Mouse (Mus musculus): ENCODE results near the gene Kmo. TPM values are rescaled to one million over a fixed set of nuclear protein-coding genes. Genes with fewer than 3 reads are reported as not detected.
A peak's percentile ranks its signal among the peaks of the same experiment; 100 is the strongest.

Kmo gene
- polyA plus RNA-seq, 1 experiment from 2014 or later = 0.31 TPM

- peaks cover 54% of the 10 kb centered on the region for H3K36me3 ChIP-seq (replicated peaks; ENCODE audit: control insufficient read depth, insufficient read depth)
- ATAC-seq (ENCODE audit: low FRiP score) (0 out of 2 replicates have a peak, but pooled peaks have one; percentile 28), DNase-seq (ENCODE audit: low spot score) (no peak)
- 94% methylated on average over 11 of the region's 11 CpGs for WGBS
- no peaks in the 10 kb centered on the region for H3K9me3 ChIP-seq (ENCODE audit: control insufficient read depth, low read length)
- H3K4me1 ChIP-seq (replicated peaks; ENCODE audit: control insufficient read depth, insufficient read depth, low read length) = no peaks in the 10 kb centered on the region
- H3K4me3 ChIP-seq (replicated peaks; ENCODE audit: low read length) = no peak overlapping the region
- no peak overlapping the region for H3K27ac ChIP-seq
- no peak overlapping the region for H3K4me2 ChIP-seq (replicated peaks)
- no peaks in the 10 kb centered on the region for H3K27me3 ChIP-seq (ENCODE audit: control insufficient read depth, insufficient read depth, low read length)
- H3K9ac ChIP-seq = no peak overlapping the region
Observed at GRCm38 (mm10) chr1:175602231-175602630, 17.9 kb upstream of the Kmo start.

DNA sequence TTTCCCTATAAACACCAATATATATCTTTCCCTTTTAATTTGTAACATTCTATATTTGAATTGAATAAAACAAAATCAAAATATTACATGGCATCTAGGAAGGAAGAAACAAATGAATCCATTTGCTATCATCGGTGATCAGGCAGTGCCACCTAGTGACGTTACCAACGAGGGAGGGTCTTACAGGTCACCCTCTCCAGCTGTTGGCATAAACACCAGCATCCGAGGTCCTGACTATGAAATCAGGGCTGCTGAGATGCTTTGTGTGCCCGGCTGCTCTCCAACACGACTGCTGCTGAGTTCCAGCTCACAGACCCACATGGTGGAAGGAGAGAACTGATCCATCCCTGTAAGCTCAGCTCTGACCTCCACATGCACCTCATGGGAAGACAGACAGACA is 16.8 kb upstream of the Kmo start:
- Histone ChIP-seq H3K27ac (no peak overlapping the region), H3K36me3 (replicated peaks; ENCODE audit: control insufficient read depth, insufficient read depth) (peaks cover 65% of the 10 kb centered on the region), H3K9ac (no peak overlapping the region), H3K4me1 (replicated peaks; ENCODE audit: control insufficient read depth, insufficient read depth, low read length) (no peaks in the 10 kb centered on the region), H3K4me2 (replicated peaks) (no peak overlapping the region), H3K4me3 (replicated peaks; ENCODE audit: low read length) (no peak overlapping the region), H3K27me3 (ENCODE audit: control insufficient read depth, insufficient read depth, low read length) (no peaks in the 10 kb centered on the region), H3K9me3 (ENCODE audit: control insufficient read depth, low read length) (no peaks in the 10 kb centered on the region)
- 0 out of 2 replicates have a peak, but pooled peaks have one; percentile 43 for ATAC-seq (ENCODE audit: low FRiP score)
- WGBS = 73% methylated on average over 6 of the region's 6 CpGs
- peak; percentile 67 for DNase-seq (ENCODE audit: low spot score)

- H3K36me3 ChIP-seq (replicated peaks; ENCODE audit: control insufficient read depth, insufficient read depth) = peaks cover 83% of the 10 kb centered on the region
- ATAC-seq (ENCODE audit: low FRiP score) (no peak), DNase-seq (ENCODE audit: low spot score) (no peak)
- H3K4me2 ChIP-seq (replicated peaks) = no peak overlapping the region
- no peak overlapping the region for H3K9ac ChIP-seq
- H3K9me3 ChIP-seq (ENCODE audit: control insufficient read depth, low read length) = no peaks in the 10 kb centered on the region
- 95% methylated on average over 6 of the region's 6 CpGs for WGBS
- no peaks in the 10 kb centered on the region for H3K27me3 ChIP-seq (ENCODE audit: control insufficient read depth, insufficient read depth, low read length)
- H3K27ac ChIP-seq = no peak overlapping the region
- H3K4me3 ChIP-seq (replicated peaks; ENCODE audit: low read length) = no peak overlapping the region
- H3K4me1 ChIP-seq (replicated peaks; ENCODE audit: control insufficient read depth, insufficient read depth, low read length) = no peaks in the 10 kb centered on the region
Observed at GRCm38 (mm10) chr1:175607308-175607707, 12.9 kb upstream of the Kmo start.

DNA sequence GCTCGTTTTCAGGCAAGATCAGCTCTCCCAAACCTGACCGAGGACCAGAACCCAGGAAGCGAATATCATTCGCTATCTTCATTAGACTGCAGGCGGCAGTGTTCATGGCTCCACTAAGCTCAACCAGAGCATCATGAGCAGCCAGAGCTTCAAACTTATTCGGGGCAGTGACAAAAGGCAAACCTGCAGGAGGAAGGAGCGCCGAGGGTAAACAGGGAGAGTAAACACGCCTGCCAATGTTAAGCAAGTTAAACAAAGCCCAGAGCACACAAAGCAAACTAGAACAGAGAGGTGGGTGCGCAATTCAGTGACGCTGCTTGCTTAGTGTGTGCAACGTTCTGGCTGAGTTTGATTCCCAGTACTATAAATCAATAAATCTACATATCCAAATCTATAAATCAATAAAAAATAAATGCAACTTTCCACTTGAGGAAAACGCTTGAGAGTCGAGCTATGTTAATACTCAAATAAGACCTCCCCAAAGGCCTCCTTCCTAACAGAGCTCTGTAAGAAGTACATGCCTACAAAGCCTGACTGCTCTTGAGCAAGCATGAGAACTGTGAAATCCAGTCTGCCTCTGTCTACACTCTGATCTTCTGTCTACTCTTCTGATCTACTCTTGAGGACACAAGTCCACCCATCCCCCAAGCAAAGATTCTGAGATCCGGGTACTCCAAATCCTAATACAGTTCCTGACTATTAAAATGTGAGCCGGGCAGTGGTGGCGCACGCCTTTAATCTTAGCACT is 12.2 kb upstream of the Kmo start:
- Histone ChIP-seq H3K9me3 (ENCODE audit: control insufficient read depth, low read length) (no peaks in the 10 kb centered on the region), H3K27me3 (ENCODE audit: control insufficient read depth, insufficient read depth, low read length) (no peaks in the 10 kb centered on the region)
- WGBS = 92% methylated on average over 18 of the region's 18 CpGs

GRCm38 (mm10) chr1:175608708-175609107 is 11.5 kb upstream of the Kmo start:
- H3K4me2 ChIP-seq (replicated peaks) = no peak overlapping the region
- H3K4me3 ChIP-seq (replicated peaks; ENCODE audit: low read length) = no peak overlapping the region
- no peak for ATAC-seq (ENCODE audit: low FRiP score)
- no peak overlapping the region for H3K27ac ChIP-seq
- H3K9ac ChIP-seq = no peak overlapping the region
- peaks cover 88% of the 10 kb centered on the region for H3K36me3 ChIP-seq (replicated peaks; ENCODE audit: control insufficient read depth, insufficient read depth)
- H3K4me1 ChIP-seq (replicated peaks; ENCODE audit: control insufficient read depth, insufficient read depth, low read length) = no peaks in the 10 kb centered on the region
- no peak for DNase-seq (ENCODE audit: low spot score)
- H3K27me3 ChIP-seq (ENCODE audit: control insufficient read depth, insufficient read depth, low read length) = no peaks in the 10 kb centered on the region
- WGBS = 97% methylated on average over 3 of the region's 3 CpGs
- no peaks in the 10 kb centered on the region for H3K9me3 ChIP-seq (ENCODE audit: control insufficient read depth, low read length)

More for the DNA sequence above, 12.2 kb upstream of the Kmo start:
- no peaks in the 10 kb centered on the region for H3K4me1 ChIP-seq (replicated peaks; ENCODE audit: control insufficient read depth, insufficient read depth, low read length)
- H3K9ac ChIP-seq = no peak overlapping the region
- ATAC-seq (ENCODE audit: low FRiP score) (no peak), DNase-seq (ENCODE audit: low spot score) (no peak)
- peaks cover 85% of the 10 kb centered on the region for H3K36me3 ChIP-seq (replicated peaks; ENCODE audit: control insufficient read depth, insufficient read depth)
- no peak overlapping the region for H3K4me3 ChIP-seq (replicated peaks; ENCODE audit: low read length)
- H3K4me2 ChIP-seq (replicated peaks) = no peak overlapping the region
- H3K27ac ChIP-seq = no peak overlapping the region

DNA sequence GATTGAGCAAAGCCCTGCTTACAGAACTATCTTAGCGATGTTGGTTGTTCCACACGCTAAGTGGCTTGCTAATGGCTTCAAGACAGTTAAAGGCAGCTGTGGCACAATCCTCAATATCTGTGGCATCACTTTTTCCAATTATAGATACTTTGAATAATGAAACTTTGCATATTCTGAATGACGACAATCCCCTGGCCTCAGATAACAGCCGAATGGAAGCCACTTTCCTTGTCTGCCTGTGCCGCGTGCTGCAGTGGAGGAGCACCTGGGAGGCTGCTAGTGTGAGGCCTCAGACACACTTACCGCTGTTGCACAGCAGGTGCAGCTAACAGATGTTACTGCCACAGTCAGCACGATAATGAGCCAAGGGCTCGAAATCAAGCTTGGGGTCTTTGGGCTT is 5.2 kb upstream of the Kmo start:
- Histone ChIP-seq H3K27me3 (ENCODE audit: control insufficient read depth, insufficient read depth, low read length) (no peaks in the 10 kb centered on the region), H3K36me3 (replicated peaks; ENCODE audit: control insufficient read depth, insufficient read depth) (peaks cover 87% of the 10 kb centered on the region), H3K9ac (no peak overlapping the region), H3K9me3 (ENCODE audit: control insufficient read depth, low read length) (no peaks in the 10 kb centered on the region), H3K4me3 (replicated peaks; ENCODE audit: low read length) (no peak overlapping the region), H3K4me2 (replicated peaks) (no peak overlapping the region), H3K27ac (no peak overlapping the region), H3K4me1 (replicated peaks; ENCODE audit: control insufficient read depth, insufficient read depth, low read length) (no peaks in the 10 kb centered on the region)
- ATAC-seq (ENCODE audit: low FRiP score) (no peak), DNase-seq (ENCODE audit: low spot score) (no peak)
- 94% methylated on average over 9 of the region's 9 CpGs for WGBS

DNA sequence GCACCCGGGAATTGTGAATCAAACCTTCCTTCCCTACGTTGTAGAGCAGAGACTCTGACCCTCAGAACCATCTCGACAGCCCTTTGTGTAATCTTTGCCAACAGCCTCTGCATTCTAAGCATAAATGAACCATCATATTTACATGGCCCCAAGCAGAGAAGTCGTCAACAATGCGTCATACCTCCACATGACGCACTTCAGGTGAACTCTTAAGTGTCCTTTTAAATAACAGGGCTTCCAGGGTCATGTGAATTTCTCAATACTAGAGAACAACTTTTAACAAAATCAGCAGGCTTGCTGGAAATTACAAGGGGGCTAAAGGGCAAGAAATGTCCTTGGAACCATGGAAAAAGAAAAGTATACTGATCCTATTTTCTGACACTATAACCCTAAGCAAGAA is 3.5 kb downstream of the Kmo start:
- no peak overlapping the region for H3K4me3 ChIP-seq (replicated peaks; ENCODE audit: low read length)
- no peak for ATAC-seq (ENCODE audit: low FRiP score)
- peaks cover 8% of the 10 kb centered on the region; the same call in 1 of the 2 replicates for H3K36me3 ChIP-seq (replicated peaks; ENCODE audit: control insufficient read depth, insufficient read depth)
- H3K4me2 ChIP-seq (replicated peaks) = no peak overlapping the region
- H3K4me1 ChIP-seq (replicated peaks; ENCODE audit: control insufficient read depth, insufficient read depth, low read length) = peaks cover 8% of the 10 kb centered on the region
- no peak overlapping the region for H3K9ac ChIP-seq
- H3K27ac ChIP-seq = no peak overlapping the region
- 87% methylated on average over 6 of the region's 6 CpGs for WGBS
- no peak for DNase-seq (ENCODE audit: low spot score)
- H3K9me3 ChIP-seq (ENCODE audit: control insufficient read depth, low read length) = no peaks in the 10 kb centered on the region
- no peaks in the 10 kb centered on the region for H3K27me3 ChIP-seq (ENCODE audit: control insufficient read depth, insufficient read depth, low read length)

GRCm38 (mm10) chr1:175625257-175625879 is 5.2 kb downstream of the Kmo start, which contains the start of gene Fh1:
Gene Fh1 (minus strand): TSS chr1:175625635.
- no peaks in the 10 kb centered on the region for H3K36me3 ChIP-seq (replicated peaks; ENCODE audit: control insufficient read depth, insufficient read depth)
- H3K4me3 ChIP-seq (replicated peaks; ENCODE audit: low read length) = peak within 1 kb of the TSS; percentile 65
- no peaks in the 10 kb centered on the region for H3K27me3 ChIP-seq (ENCODE audit: control insufficient read depth, insufficient read depth, low read length)
- H3K27ac ChIP-seq = peak within 1 kb of the TSS; percentile 81
- peak; percentile 97 for DNase-seq (ENCODE audit: low spot score)
- peak within 1 kb of the TSS; percentile 89 for H3K9ac ChIP-seq
- WGBS = under 1% methylated on average over 58 of the region's 58 CpGs
- H3K4me2 ChIP-seq (replicated peaks) = peak within 1 kb of the TSS; percentile 69
- ATAC-seq (ENCODE audit: low FRiP score) = peak; percentile 100
- H3K4me1 ChIP-seq (replicated peaks; ENCODE audit: control insufficient read depth, insufficient read depth, low read length) = peaks cover 8% of the 10 kb centered on the region
- H3K9me3 ChIP-seq (ENCODE audit: control insufficient read depth, low read length) = no peaks in the 10 kb centered on the region

GRCm38 (mm10) chr1:175625990-175626692 is 6.0 kb downstream of the Kmo start:
- Histone ChIP-seq H3K4me3 (replicated peaks; ENCODE audit: low read length) (peak overlapping the region; percentile 65), H3K9ac (0 out of 2 replicates have a peak overlapping the region, but pooled peaks have one; percentile 39), H3K27ac (no peak overlapping the region), H3K9me3 (ENCODE audit: control insufficient read depth, low read length) (no peaks in the 10 kb centered on the region), H3K4me1 (replicated peaks; ENCODE audit: control insufficient read depth, insufficient read depth, low read length) (peaks cover 8% of the 10 kb centered on the region), H3K36me3 (replicated peaks; ENCODE audit: control insufficient read depth, insufficient read depth) (no peaks in the 10 kb centered on the region), H3K4me2 (replicated peaks) (peak overlapping the region; percentile 69), H3K27me3 (ENCODE audit: control insufficient read depth, insufficient read depth, low read length) (no peaks in the 10 kb centered on the region)
- WGBS = 92% methylated on average over 1 of the region's 1 CpGs
- peak; percentile 66 for DNase-seq (ENCODE audit: low spot score)
- peak; percentile 46 for ATAC-seq (ENCODE audit: low FRiP score)

Data from hindbrain, embryonic 14.5 days (tissue).